Mouse (Mus musculus) forebrain, embryonic 14.5 days (tissue): ENCODE measurements at regions not wholly inside any gene's neighbourhood (a gene's known extent, or its start where the extent isn't known, plus 50 kb on each side); places are given as distances from the start of the nearest gene placed in this dataset.

Experiments used
- ATAC-seq: fragments of 200-750 bp; cut with Nextera tagmentation; 2 replicates; pipeline ENCODE4 v1.8.0; 2017; ENCODE audit warnings: mild to moderate bottlenecking, moderate library complexity
- DNase-seq: peaks from one replicate; pipeline ENCODE4 v3.0.0-alpha.2; 2015; ENCODE audit warnings: low spot score
- H3K27ac ChIP-seq: fragments of 300-500 bp; sonication (generic); 2 replicates; pipeline ENCODE4 v1.5.1; 2014; ENCODE audit warnings: low read depth, mild to moderate bottlenecking, control low read depth, low read length, moderate library complexity
- H3K27me3 ChIP-seq: fragments of 300-500 bp; sonication (generic); replicated peaks from 2 replicates; pipeline ENCODE4 v1.6.1; 2014; ENCODE audit warnings: low read length, control low read depth, mixed read lengths; ENCODE audit not compliant: control insufficient read depth, insufficient read depth
- H3K36me3 ChIP-seq: fragments of 300-500 bp; sonication (generic); 2 replicates; pipeline ENCODE4 v1.6.1; 2014; ENCODE audit warnings: low read length, control low read depth; ENCODE audit not compliant: control insufficient read depth, insufficient read depth
- H3K4me1 ChIP-seq: fragments of 300-500 bp; sonication (generic); 2 replicates; pipeline ENCODE4 v1.6.1; 2014; ENCODE audit warnings: antibody characterized with exemption, low read length, control low read depth; ENCODE audit not compliant: control insufficient read depth, insufficient read depth
- H3K4me2 ChIP-seq: fragments of 300-500 bp; sonication (generic); 2 replicates; pipeline ENCODE4 v1.6.1; 2014; ENCODE audit warnings: mild to moderate bottlenecking, control low read depth, low read length
- H3K4me3 ChIP-seq: fragments of 300-500 bp; sonication (generic); 2 replicates; pipeline ENCODE4 v1.5.1; 2014; ENCODE audit warnings: low read depth, low read length, control low read depth
- H3K9ac ChIP-seq: fragments of 300-500 bp; sonication (generic); 2 replicates; pipeline ENCODE4 v1.6.1; 2014; ENCODE audit warnings: mild to moderate bottlenecking, low read length, control low read depth, moderate library complexity
- H3K9me3 ChIP-seq: fragments of 300-500 bp; sonication (generic); replicated peaks from 2 replicates; pipeline ENCODE4 v1.6.1; 2016; ENCODE audit warnings: low read length, control low read depth, mixed read lengths; ENCODE audit not compliant: control insufficient read depth
- WGBS: fragments of 180-500 bp; shearing (Covaris S2); extraction: QIAGEN DNeasy Blood & Tissue Kit; methylation state at CpG from one replicate; pipeline ENCODE4 v1.1.7; 2014; 5-methylcytosine and 5-hydroxymethylcytosine counted together

DNA sequence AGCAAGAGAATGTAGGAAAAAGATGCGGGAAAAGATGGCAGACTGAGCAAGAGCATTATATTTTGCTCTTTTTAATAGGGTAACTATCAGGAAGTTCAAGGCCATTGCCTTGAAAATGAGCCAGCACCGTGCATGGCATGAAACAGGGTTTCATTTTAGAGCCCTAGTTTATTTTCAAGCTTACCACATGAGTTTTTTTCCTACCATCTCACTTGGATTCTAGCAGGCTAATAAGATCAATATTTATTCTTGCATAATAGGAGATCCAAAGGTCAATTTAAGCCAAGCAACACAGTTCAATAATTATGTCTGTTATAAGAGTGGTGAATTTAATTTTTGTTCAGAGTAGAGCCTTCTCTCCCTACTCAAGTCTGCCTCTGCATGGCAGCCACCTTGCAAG is 149.9 kb upstream of the Plppr1 start:
- no peak overlapping the region for H3K9ac ChIP-seq
- no peak overlapping the region for H3K27ac ChIP-seq
- H3K27me3 ChIP-seq, result no peaks in the 10 kb centered on the region
- no peak for DNase-seq
- no peak overlapping the region for H3K4me3 ChIP-seq
- H3K36me3 ChIP-seq, result no peaks in the 10 kb centered on the region
- H3K4me2 ChIP-seq, result no peak overlapping the region
- ATAC-seq, result no peak
- 90% methylated on average over 2 of the region's 2 CpGs for WGBS
- H3K4me1 ChIP-seq, result no peaks in the 10 kb centered on the region
- no peaks in the 10 kb centered on the region for H3K9me3 ChIP-seq

- Histone ChIP-seq H3K9me3 (no peaks in the 10 kb centered on the region), H3K4me2 (no peak overlapping the region), H3K9ac (no peak overlapping the region), H3K27ac (no peak overlapping the region), H3K4me3 (no peak overlapping the region), H3K27me3 (no peaks in the 10 kb centered on the region), H3K4me1 (no peaks in the 10 kb centered on the region), H3K36me3 (no peaks in the 10 kb centered on the region)
- 83% methylated on average over 4 of the region's 4 CpGs for WGBS
- no peak for DNase-seq
- ATAC-seq, result no peak
Observed at GRCm38 (mm10) chr4:48913301-48913700, 145.8 kb upstream of the Plppr1 start.

DNA sequence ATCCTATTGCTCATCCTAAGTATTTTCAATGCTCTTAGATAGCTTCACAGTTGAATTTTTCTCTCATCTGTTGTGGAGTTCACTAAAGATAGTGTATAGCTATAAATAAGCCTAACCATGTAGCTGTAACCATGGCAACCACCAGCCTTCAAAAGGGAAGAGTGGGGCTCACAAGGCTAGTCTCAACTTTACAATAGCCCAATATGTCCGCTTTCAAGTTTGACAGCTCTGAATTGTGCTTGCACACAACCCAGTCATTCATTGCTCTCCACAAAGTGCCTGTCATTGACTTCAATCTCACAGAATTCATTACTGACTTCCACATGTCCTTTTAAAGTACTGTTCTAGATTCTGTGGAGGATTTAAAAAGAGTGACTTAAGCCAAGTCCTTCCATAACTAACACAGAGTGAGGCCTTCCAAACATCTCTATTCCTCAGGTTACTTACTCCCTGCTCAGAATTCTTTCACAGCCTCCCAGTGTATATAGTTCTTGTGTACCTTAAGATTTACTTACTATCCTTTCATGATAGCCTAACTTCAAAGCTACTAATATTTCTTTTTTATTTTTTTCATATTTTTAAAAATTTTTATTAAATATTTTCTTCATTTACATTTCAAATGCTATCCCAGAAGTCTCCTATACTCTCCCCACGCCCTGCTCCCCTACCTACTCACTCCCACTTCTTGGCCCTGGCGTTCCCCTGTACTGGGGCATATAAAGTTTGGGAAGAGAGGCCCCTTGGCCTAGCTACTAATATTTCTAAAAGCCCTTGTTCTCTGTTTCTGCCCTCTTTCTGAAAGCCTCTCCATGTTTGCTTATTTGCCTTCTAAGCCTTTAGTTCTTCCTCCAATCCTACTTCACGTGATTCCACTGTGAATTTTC is 134.3 kb upstream of the Plppr1 start:
- WGBS, result 33% methylated on average over 4 of the region's 4 CpGs
- no peaks in the 10 kb centered on the region for H3K36me3 ChIP-seq
- no peak overlapping the region for H3K4me3 ChIP-seq
- no peak overlapping the region for H3K9ac ChIP-seq
- DNase-seq (peak; percentile 88), ATAC-seq (peak; percentile 94)
- no peaks in the 10 kb centered on the region for H3K27me3 ChIP-seq
- H3K4me1 ChIP-seq, result peaks cover 6% of the 10 kb centered on the region
- no peak overlapping the region for H3K27ac ChIP-seq
- no peak overlapping the region for H3K4me2 ChIP-seq
- no peaks in the 10 kb centered on the region for H3K9me3 ChIP-seq

DNA sequence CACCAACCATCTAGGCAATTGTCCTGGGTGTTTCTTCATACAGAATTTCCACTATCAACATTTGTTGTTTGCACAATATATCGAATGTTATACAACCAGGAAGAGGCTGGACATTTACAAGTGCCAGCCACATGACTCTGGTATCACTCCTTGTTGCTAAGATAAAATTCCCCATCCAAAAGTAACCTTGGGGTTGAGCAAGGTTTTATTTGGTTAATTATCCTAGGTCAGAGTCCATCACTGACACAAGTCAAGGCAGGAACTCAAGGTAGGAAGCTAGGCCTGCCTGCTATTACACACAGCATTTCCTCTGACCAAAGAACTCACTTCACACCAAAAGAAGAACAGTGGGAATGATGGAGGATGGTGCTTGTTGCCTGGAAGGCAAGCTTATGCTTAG is 120.7 kb upstream of the Plppr1 start:
- Histone ChIP-seq H3K36me3 (no peaks in the 10 kb centered on the region), H3K27me3 (no peaks in the 10 kb centered on the region), H3K4me1 (no peaks in the 10 kb centered on the region), H3K27ac (no peak overlapping the region), H3K4me3 (no peak overlapping the region), H3K4me2 (no peak overlapping the region), H3K9ac (no peak overlapping the region), H3K9me3 (no peaks in the 10 kb centered on the region)
- WGBS, result 88% methylated on average over 1 of the region's 1 CpGs
- ATAC-seq (no peak), DNase-seq (no peak)

DNA sequence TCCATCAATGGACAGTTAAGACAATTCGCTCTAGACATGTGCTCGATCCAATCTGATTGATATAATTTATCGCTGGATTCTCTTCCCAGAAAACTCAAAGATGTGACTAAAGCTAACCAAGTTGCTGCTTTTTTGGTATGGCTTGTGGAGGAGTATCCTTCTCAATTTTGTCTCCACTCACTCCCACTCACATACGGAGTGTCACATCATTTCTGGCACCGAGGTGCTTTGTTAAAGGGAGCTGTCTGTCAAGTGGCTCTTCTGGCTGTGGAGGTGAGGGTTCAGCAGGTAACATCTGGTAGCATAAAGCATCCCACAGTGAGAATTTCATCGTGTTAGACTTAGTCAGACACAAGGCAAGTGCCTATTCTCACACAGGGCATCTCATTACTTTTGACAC is 120.2 kb upstream of the Plppr1 start:
- ATAC-seq (no peak), DNase-seq (no peak)
- Histone ChIP-seq H3K27me3 (no peaks in the 10 kb centered on the region), H3K4me2 (no peak overlapping the region), H3K36me3 (no peaks in the 10 kb centered on the region), H3K27ac (no peak overlapping the region), H3K4me3 (no peak overlapping the region), H3K9me3 (no peaks in the 10 kb centered on the region), H3K4me1 (no peaks in the 10 kb centered on the region), H3K9ac (no peak overlapping the region)
- 73% methylated on average over 6 of the region's 6 CpGs for whole genome bisulfite sequencing

GRCm38 (mm10) chr4:48945266-48945818 is 113.7 kb upstream of the Plppr1 start:
- 75% methylated on average over 2 of the region's 2 CpGs for WGBS
- H3K27me3 ChIP-seq, result no peaks in the 10 kb centered on the region
- DNase-seq, result no peak
- no peaks in the 10 kb centered on the region for H3K9me3 ChIP-seq
- no peak overlapping the region for H3K27ac ChIP-seq
- no peaks in the 10 kb centered on the region for H3K4me1 ChIP-seq
- H3K9ac ChIP-seq, result no peak overlapping the region
- H3K36me3 ChIP-seq, result no peaks in the 10 kb centered on the region
- no peak for ATAC-seq
- no peak overlapping the region for H3K4me2 ChIP-seq
- no peak overlapping the region for H3K4me3 ChIP-seq

DNA sequence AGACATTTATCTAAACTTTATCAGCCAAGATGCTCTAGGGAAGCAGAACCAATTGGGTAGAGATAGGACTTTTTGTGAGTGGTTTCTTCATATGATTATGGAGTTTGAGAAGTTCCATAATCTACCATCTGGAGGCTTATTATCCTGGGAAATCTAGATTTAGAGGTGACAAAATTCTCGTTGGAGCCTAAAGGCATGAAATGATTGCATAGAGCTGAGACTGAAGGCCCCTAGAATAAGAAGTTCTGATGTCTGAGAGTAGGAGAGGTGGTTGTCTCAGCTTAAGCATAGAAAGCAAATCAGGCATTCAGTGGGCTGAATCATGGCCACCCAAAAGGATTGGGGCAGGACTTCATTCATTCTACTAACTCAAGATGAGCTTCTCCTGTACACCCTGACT is 106.1 kb upstream of the Plppr1 start:
- 69% methylated on average over 1 of the region's 1 CpGs for WGBS
- DNase-seq, result no peak

DNA sequence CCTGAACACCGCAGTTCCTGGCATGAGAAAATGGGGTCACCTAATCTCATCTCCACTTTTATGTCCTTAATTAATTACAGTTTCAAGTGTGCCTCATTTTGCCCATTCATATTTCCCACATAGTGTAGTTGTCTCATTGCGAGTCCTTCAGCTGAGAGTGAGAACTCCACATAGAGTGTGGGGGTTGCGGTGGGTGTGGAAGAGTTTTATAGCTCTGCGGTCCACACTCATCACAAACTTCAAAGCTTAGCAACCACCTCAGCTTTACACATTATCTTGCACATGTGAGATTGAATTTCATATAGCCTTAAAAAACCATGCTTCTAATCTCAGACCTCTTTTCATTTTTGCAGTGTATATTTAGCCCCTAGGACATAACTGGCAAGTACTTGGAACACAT is 83.3 kb upstream of the Plppr1 start:
- no peak for DNase-seq

More for the DNA sequence above, 106.1 kb upstream of the Plppr1 start:
- Histone ChIP-seq H3K4me3 (no peak overlapping the region), H3K9me3 (no peaks in the 10 kb centered on the region), H3K4me1 (no peaks in the 10 kb centered on the region), H3K9ac (no peak overlapping the region), H3K4me2 (no peak overlapping the region), H3K36me3 (no peaks in the 10 kb centered on the region), H3K27me3 (no peaks in the 10 kb centered on the region), H3K27ac (no peak overlapping the region)
- no peak for ATAC-seq

GRCm38 (mm10) chr4:48992021-48992420 is 67.1 kb upstream of the Plppr1 start:
- ATAC-seq, result no peak
- H3K9me3 ChIP-seq, result no peaks in the 10 kb centered on the region
- 50% methylated on average over 3 of the region's 3 CpGs for WGBS
- no peak overlapping the region for H3K9ac ChIP-seq
- peak; percentile 53 for DNase-seq
- H3K27me3 ChIP-seq, result no peaks in the 10 kb centered on the region
- no peaks in the 10 kb centered on the region for H3K36me3 ChIP-seq
- H3K4me2 ChIP-seq, result no peak overlapping the region
- H3K27ac ChIP-seq, result no peak overlapping the region
- 0 out of 2 replicates have a peak, but pooled peaks cover 3% of the 10 kb centered on the region for H3K4me1 ChIP-seq
- no peak overlapping the region for H3K4me3 ChIP-seq

More for the DNA sequence above, 83.3 kb upstream of the Plppr1 start:
- 94% methylated on average over 4 of the region's 4 CpGs for WGBS
- Histone ChIP-seq H3K36me3 (no peaks in the 10 kb centered on the region), H3K27me3 (no peaks in the 10 kb centered on the region), H3K9me3 (no peaks in the 10 kb centered on the region), H3K4me1 (no peaks in the 10 kb centered on the region), H3K27ac (no peak overlapping the region), H3K4me2 (no peak overlapping the region), H3K4me3 (no peak overlapping the region), H3K9ac (no peak overlapping the region)
- ATAC-seq, result no peak
